In genomic region chr11:57913020-57913699, GRCm38 (mm10) we compare ENCODE assay signal across 21 mouse cellular contexts.
DNase-seq lines count a peak whose midpoint lies in the region; ATAC-seq and TF ChIP-seq lines count a peak whose summit lies in the region.
"Had no signal": no experiment of that assay in that cellular context is flagged by ENCODE, and none has a peak within 500 bp of the region (broad histone marks: within the 10 kb centered on the region; RNA-seq: fewer than 3 reads in every experiment).

No protein-coding gene starts in this region.

- no peak for TF ChIP-seq CTCF in stomach, postnatal 0 days (IDR thresholded peaks at IDR 0.05; ENCODE audit: low read depth)

- WGBS in heart, embryonic 14.5 days = 25% methylated on average over 14 of the region's 14 CpGs
- WGBS in stomach, postnatal 0 days = 36% methylated on average over 14 of the region's 14 CpGs
- 22% methylated on average over 14 of the region's 14 CpGs for WGBS in liver, embryonic 12.5 days (ENCODE audit: insufficient replicate concordance)

- peak overlapping the region; percentile 17 to 55; a peak in 3 of 4 replicates for H3K27ac ChIP-seq in heart, embryonic 14.5 days (replicated peaks in 1 of 2; ENCODE audit: control insufficient read depth in 1 of 2, insufficient read depth in 1 of 2, low read depth in 2 of 2, low read length in 2 of 2)
- peak overlapping the region; percentile 69 for H3K27ac ChIP-seq in stomach, postnatal 0 days (replicated peaks)
- no peak overlapping the region for H3K27ac ChIP-seq in liver, embryonic 12.5 days
- H3K27ac ChIP-seq: embryonic facial prominence, embryonic 13.5 days; forebrain, embryonic 12.5 days; hindbrain, embryonic 13.5 days; midbrain, embryonic 10.5 days had no signal

- intact Hi-C loops in heart, postnatal 36 days (cut with DNase I) = no loop called here

- no peaks in the 10 kb centered on the region for H3K36me3 ChIP-seq in heart, embryonic 14.5 days (ENCODE audit: control insufficient read depth, insufficient read depth, low read length)
- H3K36me3 ChIP-seq in stomach, postnatal 0 days (ENCODE audit: control insufficient read depth, insufficient read depth, low read length) = no peaks in the 10 kb centered on the region
- no peaks in the 10 kb centered on the region for H3K36me3 ChIP-seq in liver, embryonic 12.5 days
- H3K36me3 ChIP-seq: embryonic facial prominence, embryonic 13.5 days; forebrain, embryonic 12.5 days; hindbrain, embryonic 13.5 days; midbrain, embryonic 10.5 days had no signal

- no peak for ATAC-seq in heart, embryonic 14.5 days (ENCODE audit: insufficient number of reproducible peaks, insufficient read depth, low FRiP score, low read depth)
- ATAC-seq in erythroid progenitor cell, adult 5-6 weeks (replicated peaks; ENCODE audit: low FRiP score, poor library complexity, severe bottlenecking) = 0 out of 2 replicates have a peak, but pooled peaks have one; percentile 6
- ATAC-seq in stomach, postnatal 0 days (ENCODE audit: low FRiP score, low TSS enrichment) = no peak
- ATAC-seq in liver, embryonic 12.5 days = no peak
- ATAC-seq: CD4-positive, CD25-positive, alpha-beta regulatory T cell, adult 4 months; intestine, embryonic 16.5 days had no signal

- H3K27me3 ChIP-seq in heart, embryonic 14.5 days (ENCODE audit: control insufficient read depth, insufficient read depth, low read length) = no peaks in the 10 kb centered on the region
- no peaks in the 10 kb centered on the region for H3K27me3 ChIP-seq in stomach, postnatal 0 days (ENCODE audit: control insufficient read depth, insufficient read depth, low read length)
- 0 out of 2 replicates have a peak, but pooled peaks cover 10% of the 10 kb centered on the region for H3K27me3 ChIP-seq in liver, embryonic 12.5 days (replicated peaks)
- H3K27me3 ChIP-seq: forebrain, embryonic 12.5 days; hindbrain, embryonic 13.5 days had no signal

- H3K9me3 ChIP-seq in heart, embryonic 14.5 days (ENCODE audit: control insufficient read depth, low read length) = no peaks in the 10 kb centered on the region
- H3K9me3 ChIP-seq in stomach, postnatal 0 days (ENCODE audit: control insufficient read depth, low read length) = no peaks in the 10 kb centered on the region
- H3K9me3 ChIP-seq in liver, embryonic 12.5 days (replicated peaks) = no peaks in the 10 kb centered on the region
- H3K9me3 ChIP-seq: embryonic facial prominence, embryonic 13.5 days; forebrain, embryonic 12.5 days; hindbrain, embryonic 13.5 days; midbrain, embryonic 10.5 days had no signal

- H3K4me1 ChIP-seq in heart, embryonic 14.5 days (ENCODE audit: control insufficient read depth in 2 of 2, insufficient read depth in 2 of 2, low read length in 2 of 2) = peaks cover 24 to 37% of the 10 kb centered on the region in 2 experiments
- no peaks in the 10 kb centered on the region for H3K4me1 ChIP-seq in stomach, postnatal 0 days (replicated peaks; ENCODE audit: control insufficient read depth, insufficient read depth)
- H3K4me1 ChIP-seq in liver, embryonic 12.5 days = peaks cover 21% of the 10 kb centered on the region
- H3K4me1 ChIP-seq: forebrain, embryonic 12.5 days had no signal

- no peak for TF ChIP-seq EP300 in stomach, postnatal 0 days (optimal IDR thresholded peaks at IDR 0.05)

- H3K4me2 ChIP-seq in heart, embryonic 14.5 days (ENCODE audit: low read length) = no peak overlapping the region
- H3K4me2 ChIP-seq in stomach, postnatal 0 days (replicated peaks; ENCODE audit: low read depth) = no peak overlapping the region
- H3K4me2 ChIP-seq in liver, embryonic 12.5 days = no peak overlapping the region
- H3K4me2 ChIP-seq: embryonic facial prominence, embryonic 13.5 days; forebrain, embryonic 12.5 days; hindbrain, embryonic 13.5 days; lung, embryonic 14.5 days had no signal

- H3K9ac ChIP-seq in heart, embryonic 14.5 days (ENCODE audit: low read length) = no peak overlapping the region
- H3K9ac ChIP-seq in stomach, postnatal 0 days (ENCODE audit: low read length) = no peak overlapping the region
- H3K9ac ChIP-seq in liver, embryonic 12.5 days = no peak overlapping the region
- H3K9ac ChIP-seq: embryonic facial prominence, embryonic 13.5 days; forebrain, embryonic 12.5 days; hindbrain, embryonic 13.5 days; lung, embryonic 14.5 days had no signal

- no peak overlapping the region for H3K4me3 ChIP-seq in heart, embryonic 14.5 days (ENCODE audit: control insufficient read depth in 1 of 2, insufficient read depth in 1 of 2, low read depth in 1 of 2, low read length in 2 of 2)
- no peak overlapping the region for H3K4me3 ChIP-seq in stomach, postnatal 0 days (ENCODE audit: low read depth, low read length)
- no peak overlapping the region for H3K4me3 ChIP-seq in liver, embryonic 12.5 days
- H3K4me3 ChIP-seq: embryonic facial prominence, embryonic 13.5 days; forebrain, embryonic 12.5 days; hindbrain, embryonic 13.5 days; midbrain, embryonic 10.5 days had no signal

- no peak for DNase-seq in heart, postnatal 36 days
- DNase-seq in urinary bladder, postnatal 36 days (ENCODE audit: low spot score in 2 of 2) = peak; percentile 54 to 56
- no peak for DNase-seq in urinary bladder, adult 2 months (ENCODE audit: low spot score)
- no peak for DNase-seq in stomach, postnatal 0 days (ENCODE audit: low spot score)
- no peak for DNase-seq in retina, postnatal 1 day
- DNase-seq: adrenal gland, adult 2 months; cerebellum, adult 11-12 months; kidney, postnatal 25 days; layer of hippocampus, adult 9-11 months; liver; lung, embryonic 14.5 days; spleen, adult 18-20 months had no signal

Comparison
In these comparisons a context has a peak if more than half of its experiments do, and no peak if none do; other contexts are left out.
1. DNase-seq: peak in urinary bladder, postnatal 36 days (2 of 2); none in heart, postnatal 36 days (0 of 2), urinary bladder, adult 2 months (single experiment), stomach, postnatal 0 days (single experiment) and retina, postnatal 1 day (single experiment).